Comparison of ENCODE assay signal across 9 mouse cellular contexts in genomic region chr3:40845521-40845920, GRCm38 (mm10). TPM values are rescaled to one million over a fixed set of nuclear protein-coding genes. Genes with fewer than 3 reads are reported as not detected.
DNase-seq lines count a peak whose midpoint lies in the region; ATAC-seq and TF ChIP-seq lines count a peak whose summit lies in the region.
"Not testable (repeated sequence)": the region's sequence is repeated elsewhere in the genome, so short reads cannot be mapped to it uniquely, and the experiment has no call there.
"Had no signal": no experiment of that assay in that cellular context is flagged by ENCODE, and none has a peak within 500 bp of the region (broad histone marks: within the 10 kb centered on the region; RNA-seq: fewer than 3 reads in every experiment).

No protein-coding gene starts in this region.

- not testable (repeated sequence) for H3K4me1 ChIP-seq in forebrain, embryonic 13.5 days; heart, embryonic 16.5 days (ENCODE audit: control insufficient read depth, insufficient read depth, low read length); liver, adult 2 months (ENCODE audit: control insufficient read depth, insufficient read depth, low read length); midbrain, embryonic 12.5 days; stomach, embryonic 14.5 days (ENCODE audit: control insufficient read depth, insufficient read depth, low read length)

- not testable (repeated sequence) for H3K27me3 ChIP-seq in forebrain, embryonic 13.5 days; heart, embryonic 16.5 days (ENCODE audit: control insufficient read depth, insufficient read depth, low read length); liver, adult 2 months (ENCODE audit: control insufficient read depth, insufficient read depth, low read length); midbrain, embryonic 12.5 days; stomach, embryonic 14.5 days (ENCODE audit: control insufficient read depth, insufficient read depth, low read length)

- not testable (repeated sequence) for TF ChIP-seq POLR2A in liver, adult 2 months (IDR thresholded peaks at IDR 0.05; ENCODE audit: extremely low read depth, insufficient read depth, low read length)

- H3K9me3 ChIP-seq in forebrain, embryonic 13.5 days (replicated peaks); heart, embryonic 16.5 days (replicated peaks; ENCODE audit: control insufficient read depth, low read length); midbrain, embryonic 12.5 days; stomach, embryonic 14.5 days (ENCODE audit: control insufficient read depth, low read depth, low read length): not testable (repeated sequence)

- WGBS in forebrain, embryonic 13.5 days, result 81% methylated on average over 6 of the region's 6 CpGs
- 81% methylated on average over 5 of the region's 6 CpGs for WGBS in heart, embryonic 16.5 days
- 70% methylated on average over 6 of the region's 6 CpGs for WGBS in liver, adult 2 months
- WGBS in midbrain, embryonic 12.5 days, result 82% methylated on average over 5 of the region's 6 CpGs
- 77% methylated on average over 5 of the region's 6 CpGs for WGBS in stomach, embryonic 14.5 days

- not testable (repeated sequence) for H3K36me3 ChIP-seq in forebrain, embryonic 13.5 days (ENCODE audit: poor library complexity, severe bottlenecking); heart, embryonic 16.5 days (ENCODE audit: control insufficient read depth, insufficient read depth); liver, adult 2 months (ENCODE audit: control insufficient read depth, insufficient read depth, low read length); midbrain, embryonic 12.5 days; stomach, embryonic 14.5 days (ENCODE audit: control insufficient read depth, insufficient read depth, low read length)

- H3K4me3 ChIP-seq in forebrain, embryonic 13.5 days, result peak overlapping the region; percentile 49
- 0 out of 2 replicates have a peak overlapping the region, but pooled peaks have one; percentile 8 for H3K4me3 ChIP-seq in heart, embryonic 16.5 days (ENCODE audit: low read length)
- H3K4me3 ChIP-seq in liver, adult 2 months (ENCODE audit: insufficient read depth, low read depth, low read length), result not testable (repeated sequence)
- peak overlapping the region; percentile 51; the same call in 1 of the 2 replicates for H3K4me3 ChIP-seq in midbrain, embryonic 12.5 days
- peak overlapping the region; percentile 38; the same call in 1 of the 2 replicates for H3K4me3 ChIP-seq in stomach, embryonic 14.5 days (ENCODE audit: low read depth, low read length)

- not testable (repeated sequence) for H3K27ac ChIP-seq in forebrain, embryonic 13.5 days; heart, embryonic 16.5 days (ENCODE audit: low read length); midbrain, embryonic 12.5 days (replicated peaks); stomach, embryonic 14.5 days (ENCODE audit: low read length)
- H3K27ac ChIP-seq in liver, adult 2 months (replicated peaks; ENCODE audit: insufficient read depth, low read depth, low read length), result peak overlapping the region; percentile 10

- peak overlapping the region; percentile 52 for H3K9ac ChIP-seq in forebrain, embryonic 13.5 days
- H3K9ac ChIP-seq in heart, embryonic 16.5 days (ENCODE audit: low read length); liver, adult 2 months (ENCODE audit: low read depth, low read length); stomach, embryonic 14.5 days (replicated peaks; ENCODE audit: low read depth, low read length): not testable (repeated sequence)
- H3K9ac ChIP-seq in midbrain, embryonic 12.5 days (replicated peaks), result peak overlapping the region; percentile 28; the same call in 1 of the 2 replicates

- H3K79me2 ChIP-seq in liver, adult 2 months (ENCODE audit: control insufficient read depth, insufficient read depth, low read length), result not testable (repeated sequence)

- TF ChIP-seq CTCF in liver, adult 2 months (IDR thresholded peaks at IDR 0.05; ENCODE audit: low read depth, low read length), result not testable (repeated sequence)

- ATAC-seq in forebrain, embryonic 13.5 days; heart, embryonic 16.5 days (replicated peaks; ENCODE audit: extremely low read depth, insufficient read depth, low FRiP score); midbrain, embryonic 12.5 days (ENCODE audit: low FRiP score, low read depth); stomach, embryonic 14.5 days (ENCODE audit: insufficient number of reproducible peaks, insufficient read depth, low FRiP score, low read depth): not testable (repeated sequence)

- peak overlapping the region; percentile 68 for H3K4me2 ChIP-seq in forebrain, embryonic 13.5 days
- H3K4me2 ChIP-seq in heart, embryonic 16.5 days (ENCODE audit: low read depth, low read length), result peak overlapping the region; percentile 67
- H3K4me2 ChIP-seq in midbrain, embryonic 12.5 days (replicated peaks), result peak overlapping the region; percentile 56
- peak overlapping the region; percentile 53 for H3K4me2 ChIP-seq in stomach, embryonic 14.5 days (replicated peaks; ENCODE audit: low read depth, low read length)

- peak; percentile 39 for DNase-seq in MN1 (ENCODE audit: low spot score)
- peak; percentile 55 for DNase-seq in cerebellum, adult 9-10 months
- peak; percentile 2 for DNase-seq in kidney, adult 18-20 months
- DNase-seq in liver, adult 2 months (ENCODE audit: extremely low read depth, low read depth, low spot score), result peak; percentile 46

RNA-seq across cellular contexts. Expression of gene Mfsd8, which starts 1.2 kb away (rescaled TPM):
- polyA plus RNA-seq in forebrain, embryonic 13.5 days (2015; fragmentation: Nextera tagmentation; extraction: Ambion mirVana), result 17.5 and 17.7 TPM in 2 replicates
- polyA plus RNA-seq in heart, embryonic 16.5 days (2015; fragmentation: Nextera tagmentation; extraction: Ambion mirVana), result 6.9 and 8.6 TPM in 2 replicates
- total RNA-seq in liver, adult 2 months (2014; rRNA removed), result 9.9 and 10.4 TPM in 2 replicates
- polyA plus RNA-seq in liver, adult 2 months (2012; rRNA removed), result 2.8 and 3.5 TPM in 2 replicates
- 9.7 and 10.8 TPM in 2 replicates for polyA plus RNA-seq in midbrain, embryonic 12.5 days (2016; fragmentation: Nextera tagmentation; extraction: Ambion mirVana)
- polyA plus RNA-seq in stomach, embryonic 14.5 days (2014; fragmentation: Nextera tagmentation; extraction: Ambion mirVana), result 7.2 and 7.8 TPM in 2 replicates

RNA-seq across cellular contexts. Expression of gene Abhd18, which starts 1.2 kb away (rescaled TPM):
- 9.5 and 12.1 TPM in 2 replicates for polyA plus RNA-seq in forebrain, embryonic 13.5 days (2015; fragmentation: Nextera tagmentation; extraction: Ambion mirVana)
- polyA plus RNA-seq in heart, embryonic 16.5 days (2015; fragmentation: Nextera tagmentation; extraction: Ambion mirVana), result 16.6 and 20.1 TPM in 2 replicates
- total RNA-seq in liver, adult 2 months (2014; rRNA removed), result 23.6 and 29.4 TPM in 2 replicates
- polyA plus RNA-seq in liver, adult 2 months (2012; rRNA removed), result 4.8 and 6.8 TPM in 2 replicates
- 13.8 TPM in 2 replicates for polyA plus RNA-seq in midbrain, embryonic 12.5 days (2016; fragmentation: Nextera tagmentation; extraction: Ambion mirVana)
- polyA plus RNA-seq in stomach, embryonic 14.5 days (2014; fragmentation: Nextera tagmentation; extraction: Ambion mirVana), result 9.9 and 11.6 TPM in 2 replicates

RNA-seq across cellular contexts. Expression of gene Plk4, which starts 45.7 kb away (rescaled TPM):
- polyA plus RNA-seq in forebrain, embryonic 13.5 days (2015; fragmentation: Nextera tagmentation; extraction: Ambion mirVana), result 46.8 and 48.7 TPM in 2 replicates
- polyA plus RNA-seq in heart, embryonic 16.5 days (2015; fragmentation: Nextera tagmentation; extraction: Ambion mirVana), result 36.5 TPM in 2 replicates
- 1.2 and 1.6 TPM in 2 replicates for total RNA-seq in liver, adult 2 months (2014; rRNA removed)
- polyA plus RNA-seq in liver, adult 2 months (2012; rRNA removed), result 0.17 and 0.57 TPM in 2 replicates
- 54.7 and 55.2 TPM in 2 replicates for polyA plus RNA-seq in midbrain, embryonic 12.5 days (2016; fragmentation: Nextera tagmentation; extraction: Ambion mirVana)
- polyA plus RNA-seq in stomach, embryonic 14.5 days (2014; fragmentation: Nextera tagmentation; extraction: Ambion mirVana), result 55.5 and 55.6 TPM in 2 replicates

RNA-seq across cellular contexts. Expression of gene 1700034I23Rik, which starts 56.8 kb away (rescaled TPM):
- 0.14 and 0.38 TPM in 2 replicates for polyA plus RNA-seq in forebrain, embryonic 13.5 days (2015; fragmentation: Nextera tagmentation; extraction: Ambion mirVana)
- 0.17 TPM in 2 replicates for polyA plus RNA-seq in heart, embryonic 16.5 days (2015; fragmentation: Nextera tagmentation; extraction: Ambion mirVana)
- not detected in 2 replicates for total RNA-seq in liver, adult 2 months (2014; rRNA removed)
- polyA plus RNA-seq in liver, adult 2 months (2012; rRNA removed), result not detected in 2 replicates
- polyA plus RNA-seq in midbrain, embryonic 12.5 days (2016; fragmentation: Nextera tagmentation; extraction: Ambion mirVana), result 0.25 and 0.41 TPM in 2 replicates
- polyA plus RNA-seq in stomach, embryonic 14.5 days (2014; fragmentation: Nextera tagmentation; extraction: Ambion mirVana), result 0.35 and 0.41 TPM in 2 replicates
- total RNA-seq: megakaryocyte-erythroid progenitor cell, adult 5-6 weeks had no signal

Comparison
In these comparisons a context has a peak if more than half of its experiments do, and no peak if none do; other contexts are left out.
1. DNase-seq: peak in every context shown above with its lines; median percentile 55 in cerebellum, adult 9-10 months; 46 in liver, adult 2 months; 39 in MN1; 2 in kidney, adult 18-20 months.
2. RNA of gene Plk4, which starts 45.7 kb away (polyA plus RNA-seq): 55.5 to 55.6 TPM in stomach, embryonic 14.5 days, 54.7 to 55.2 TPM in midbrain, embryonic 12.5 days, 46.8 to 48.7 TPM in forebrain, embryonic 13.5 days and 36.5 TPM in heart, embryonic 16.5 days; 0.17 to 0.57 TPM in liver, adult 2 months; every median in the first group is over 10 times any median in the second.
3. Peak in every context shown above with its lines, with median percentiles within 50 percentile points of each other: H3K4me2 ChIP-seq.